Mouse (Mus musculus): ENCODE data around the gene Hspa8.
A peak's percentile ranks its signal among the peaks of the same experiment; 100 is the strongest.

GRCm38 (mm10) chr9:40796054-40796453, 4.7 kb upstream of the Hspa8 start:
- TF ChIP-seq EP300 (IDR thresholded peaks at IDR 0.05) (peak; percentile 55; the same call in 1 of the 2 replicates), CTCF (IDR thresholded peaks at IDR 0.05) (no peak)
